Mouse (Mus musculus) lung, embryonic 16.5 days (tissue): ENCODE measurements around the gene Wrnip1. TPM values are rescaled to one million over a fixed set of nuclear protein-coding genes. Genes with fewer than 3 reads are reported as not detected.

ENCODE experiments used
- ATAC-seq: fragments of 200-750 bp; cut with Nextera tagmentation; 2 replicates; pipeline ENCODE4 v1.8.0; 2017; ENCODE audit warnings: low read depth, mild to moderate bottlenecking, moderate library complexity
- H3K27ac ChIP-seq: fragments of 300-500 bp; sonication (generic); 2 replicates; pipeline ENCODE4 v1.5.1; 2014; ENCODE audit warnings: mild to moderate bottlenecking, control low read depth, low read length
- H3K27me3 ChIP-seq: fragments of 300-500 bp; sonication (generic); 2 replicates; pipeline ENCODE4 v1.6.1; 2014; ENCODE audit warnings: low read depth, low read length, mixed read lengths; ENCODE audit not compliant: control insufficient read depth, insufficient read depth
- H3K36me3 ChIP-seq: fragments of 300-500 bp; sonication (generic); 2 replicates; pipeline ENCODE4 v1.6.1; 2014; ENCODE audit warnings: low read length; ENCODE audit not compliant: control insufficient read depth, insufficient read depth
- H3K4me1 ChIP-seq: fragments of 300-500 bp; sonication (generic); replicated peaks from 2 replicates; pipeline ENCODE4 v1.6.1; 2014; ENCODE audit warnings: low read length, mixed read lengths; ENCODE audit not compliant: control insufficient read depth, insufficient read depth
- H3K4me2 ChIP-seq: fragments of 300-500 bp; sonication (generic); 2 replicates; pipeline ENCODE4 v1.6.1; 2014; ENCODE audit warnings: low read depth, low read length, control low read depth
- H3K4me3 ChIP-seq: fragments of 300-500 bp; sonication (generic); 2 replicates; pipeline ENCODE4 v1.5.1; 2014; ENCODE audit warnings: mild to moderate bottlenecking, low read length, control low read depth
- H3K9ac ChIP-seq: fragments of 300-500 bp; sonication (generic); 2 replicates; pipeline ENCODE4 v1.6.1; 2014; ENCODE audit warnings: low read length, control low read depth
- H3K9me3 ChIP-seq: fragments of 300-500 bp; sonication (generic); 2 replicates; pipeline ENCODE4 v1.6.1; 2016; ENCODE audit warnings: low read length; ENCODE audit not compliant: control insufficient read depth
- WGBS: fragments of 180-500 bp; shearing (Covaris S2); extraction: QIAGEN DNeasy Blood & Tissue Kit; methylation state at CpG from one replicate; pipeline ENCODE4 v1.1.7; 2014; 5-methylcytosine and 5-hydroxymethylcytosine counted together
- polyA plus RNA-seq: library from polyadenylated mRNA; unstranded; fragments of >200 nt; fragmentation: Nextera tagmentation; extraction: Ambion mirVana; gene quantifications from 2 replicates; pipeline ENCODE4 v1.2.1, GENCODE M21; 2015

Gene Wrnip1
- polyA plus RNA-seq, 1 experiment from 2014 or later = 17.0 TPM

DNA sequence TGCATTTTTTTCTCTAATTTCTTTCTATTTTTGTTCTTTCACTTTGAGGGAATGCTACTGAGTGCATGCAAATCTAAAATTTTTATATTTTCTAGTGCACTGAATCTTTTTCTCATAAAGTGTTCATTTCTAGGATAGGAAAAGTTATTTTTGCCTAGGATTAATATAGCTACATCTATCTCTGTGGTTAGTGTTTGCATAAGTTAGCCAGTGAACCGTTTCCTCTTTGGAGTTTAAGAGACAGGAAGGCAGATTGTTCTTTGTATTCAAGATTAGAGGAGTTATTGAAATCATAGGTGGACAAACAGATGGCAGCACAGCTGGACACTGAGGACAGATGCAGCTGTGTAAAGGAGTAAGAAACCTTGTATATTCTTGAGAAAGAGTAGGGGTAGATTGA lies 37.5 kb downstream of the Wrnip1 start:
- H3K27me3 ChIP-seq = no peaks in the 10 kb centered on the region
- no peak overlapping the region for H3K4me2 ChIP-seq
- no peak for ATAC-seq
- no peaks in the 10 kb centered on the region for H3K36me3 ChIP-seq
- no peak overlapping the region for H3K27ac ChIP-seq
- no peaks in the 10 kb centered on the region for H3K9me3 ChIP-seq
- H3K4me1 ChIP-seq = no peaks in the 10 kb centered on the region
- 20% methylated on average over 1 of the region's 1 CpGs for WGBS
- H3K4me3 ChIP-seq = no peak overlapping the region
- no peak overlapping the region for H3K9ac ChIP-seq

DNA sequence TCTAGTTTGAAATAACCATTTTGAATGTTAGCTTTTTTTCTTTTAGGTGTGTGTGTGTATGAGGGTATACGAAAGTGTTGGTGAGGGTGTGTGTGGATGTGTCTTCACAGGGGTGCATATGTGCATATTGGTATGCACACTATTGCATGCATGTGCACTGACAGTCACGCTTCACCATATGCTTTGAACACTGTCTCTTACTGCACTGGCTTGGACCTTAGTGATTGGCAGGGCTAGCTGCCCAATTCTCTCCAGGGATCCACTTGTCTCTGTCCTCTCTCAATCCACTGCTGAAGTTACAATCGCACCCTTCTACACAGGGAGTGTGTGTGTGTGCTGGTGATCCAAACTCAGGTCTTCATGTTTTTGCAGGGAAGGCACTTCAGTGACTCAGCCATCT lies 39.5 kb downstream of the Wrnip1 start:
- no peaks in the 10 kb centered on the region for H3K9me3 ChIP-seq
- 87% methylated on average over 3 of the region's 3 CpGs for WGBS
- H3K4me1 ChIP-seq = no peaks in the 10 kb centered on the region
- no peak overlapping the region for H3K27ac ChIP-seq
- H3K27me3 ChIP-seq = no peaks in the 10 kb centered on the region
- ATAC-seq = no peak
- H3K4me2 ChIP-seq = no peak overlapping the region
- H3K9ac ChIP-seq = no peak overlapping the region
- H3K36me3 ChIP-seq = no peaks in the 10 kb centered on the region
- H3K4me3 ChIP-seq = no peak overlapping the region

DNA sequence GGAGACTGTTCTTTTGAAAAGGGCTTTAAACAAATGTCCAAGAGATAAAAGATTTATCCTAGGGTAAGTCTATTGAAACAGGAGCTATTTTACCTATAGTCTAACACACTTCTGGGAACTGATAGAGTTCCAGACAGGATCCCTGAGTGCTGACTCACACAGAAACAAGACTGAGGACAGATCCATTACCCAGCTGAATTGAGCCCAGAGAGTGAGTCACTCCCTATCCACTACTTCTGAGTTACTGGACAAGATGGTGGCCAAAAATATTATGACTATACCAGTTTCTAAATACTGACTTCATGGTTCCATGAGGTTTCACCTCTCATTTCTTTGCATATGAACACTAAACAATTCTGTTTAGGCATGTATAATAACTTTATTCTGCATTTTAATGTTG lies 44.4 kb downstream of the Wrnip1 start:
- ATAC-seq = no peak
- Histone ChIP-seq H3K4me2 (no peak overlapping the region), H3K27ac (no peak overlapping the region), H3K27me3 (no peaks in the 10 kb centered on the region), H3K9ac (no peak overlapping the region), H3K9me3 (no peaks in the 10 kb centered on the region), H3K4me3 (no peak overlapping the region), H3K4me1 (peaks cover 15% of the 10 kb centered on the region), H3K36me3 (no peaks in the 10 kb centered on the region)

DNA sequence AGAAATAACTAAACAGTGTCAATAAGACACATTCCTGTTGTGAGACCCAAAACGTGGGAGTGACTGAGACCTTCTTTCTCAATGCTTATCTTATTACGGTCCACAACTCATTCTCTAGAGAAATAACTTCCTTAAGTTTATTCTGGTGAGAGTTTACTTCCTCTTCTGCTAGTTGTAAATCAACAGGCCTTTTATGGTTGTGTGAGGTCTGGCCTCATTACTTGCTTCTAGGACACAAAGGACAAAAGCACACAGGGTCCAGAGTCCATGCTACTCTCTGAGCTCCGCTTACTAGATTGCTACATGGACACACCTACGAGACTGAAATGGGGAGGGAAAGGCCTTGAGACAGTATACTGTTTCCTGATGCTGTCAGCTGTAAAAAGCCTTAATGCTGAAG lies 47.3 kb downstream of the Wrnip1 start:
- H3K4me1 ChIP-seq = peaks cover 15% of the 10 kb centered on the region
- H3K27me3 ChIP-seq = no peaks in the 10 kb centered on the region
- no peak for ATAC-seq
- H3K27ac ChIP-seq = no peak overlapping the region
- H3K9ac ChIP-seq = no peak overlapping the region
- H3K4me2 ChIP-seq = no peak overlapping the region
- no peaks in the 10 kb centered on the region for H3K9me3 ChIP-seq
- no peak overlapping the region for H3K4me3 ChIP-seq
- 50% methylated on average over 4 of the region's 4 CpGs for WGBS
- H3K36me3 ChIP-seq = no peaks in the 10 kb centered on the region

DNA sequence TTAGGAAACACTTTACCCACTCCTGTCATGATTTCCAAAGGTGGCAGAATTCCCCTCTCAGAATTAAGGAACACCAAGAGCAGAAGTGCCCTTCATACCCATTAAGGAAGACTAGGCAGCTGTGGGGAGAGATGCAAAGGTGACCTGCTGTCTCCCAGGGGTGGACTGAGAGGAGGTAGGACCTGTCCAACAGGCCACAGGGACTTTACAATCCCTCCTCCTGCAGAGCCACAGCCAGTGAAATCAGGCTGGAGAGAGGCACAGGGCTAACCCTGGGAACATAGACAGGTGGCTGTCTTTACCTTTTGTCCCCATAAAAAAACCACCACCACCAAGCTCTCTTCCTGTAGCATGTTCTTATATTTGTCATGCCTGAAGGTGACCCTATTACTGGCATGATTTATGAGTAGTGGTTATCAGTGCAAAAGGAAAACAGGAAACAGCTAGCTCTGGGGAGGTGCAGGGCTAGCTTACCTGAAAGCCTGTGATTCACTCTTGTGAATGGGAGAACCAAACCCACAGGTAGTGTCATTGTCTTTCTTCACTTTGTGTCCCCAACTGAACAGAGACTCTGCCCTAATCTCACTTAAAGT lies 47.8 kb downstream of the Wrnip1 start:
- H3K9me3 ChIP-seq = no peaks in the 10 kb centered on the region
- H3K27ac ChIP-seq = no peak overlapping the region
- H3K36me3 ChIP-seq = no peaks in the 10 kb centered on the region
- no peaks in the 10 kb centered on the region for H3K27me3 ChIP-seq
- no peak overlapping the region for H3K4me3 ChIP-seq
- H3K9ac ChIP-seq = no peak overlapping the region
- no peak overlapping the region for H3K4me2 ChIP-seq
- ATAC-seq = no peak
- peaks cover 15% of the 10 kb centered on the region for H3K4me1 ChIP-seq

DNA sequence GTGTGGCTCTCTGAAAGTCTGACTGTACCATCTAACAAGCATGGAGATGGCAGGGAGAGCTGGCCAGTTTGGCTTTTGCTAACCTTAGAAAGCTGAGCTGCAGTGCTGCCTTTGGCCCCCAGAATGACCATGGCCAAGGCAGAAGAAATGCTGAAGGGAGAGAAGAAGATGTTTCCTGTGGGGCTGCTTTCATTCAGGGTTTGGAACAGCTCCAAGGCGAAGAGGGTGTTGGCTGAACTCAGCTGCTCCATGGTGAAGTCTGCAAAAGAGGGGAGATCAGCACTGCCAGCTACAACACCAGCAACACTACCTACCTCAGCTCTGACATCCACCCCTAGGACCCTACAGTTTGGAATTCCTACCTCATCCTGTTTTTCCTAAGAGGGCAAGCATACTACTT lies 48.3 kb downstream of the Wrnip1 start:
- H3K4me3 ChIP-seq = no peak overlapping the region
- H3K27ac ChIP-seq = no peak overlapping the region
- no peaks in the 10 kb centered on the region for H3K36me3 ChIP-seq
- H3K4me1 ChIP-seq = peaks cover 15% of the 10 kb centered on the region
- WGBS = 62% methylated on average over 1 of the region's 1 CpGs
- H3K9ac ChIP-seq = no peak overlapping the region
- H3K9me3 ChIP-seq = no peaks in the 10 kb centered on the region
- no peak overlapping the region for H3K4me2 ChIP-seq
- H3K27me3 ChIP-seq = no peaks in the 10 kb centered on the region
- ATAC-seq = no peak

DNA sequence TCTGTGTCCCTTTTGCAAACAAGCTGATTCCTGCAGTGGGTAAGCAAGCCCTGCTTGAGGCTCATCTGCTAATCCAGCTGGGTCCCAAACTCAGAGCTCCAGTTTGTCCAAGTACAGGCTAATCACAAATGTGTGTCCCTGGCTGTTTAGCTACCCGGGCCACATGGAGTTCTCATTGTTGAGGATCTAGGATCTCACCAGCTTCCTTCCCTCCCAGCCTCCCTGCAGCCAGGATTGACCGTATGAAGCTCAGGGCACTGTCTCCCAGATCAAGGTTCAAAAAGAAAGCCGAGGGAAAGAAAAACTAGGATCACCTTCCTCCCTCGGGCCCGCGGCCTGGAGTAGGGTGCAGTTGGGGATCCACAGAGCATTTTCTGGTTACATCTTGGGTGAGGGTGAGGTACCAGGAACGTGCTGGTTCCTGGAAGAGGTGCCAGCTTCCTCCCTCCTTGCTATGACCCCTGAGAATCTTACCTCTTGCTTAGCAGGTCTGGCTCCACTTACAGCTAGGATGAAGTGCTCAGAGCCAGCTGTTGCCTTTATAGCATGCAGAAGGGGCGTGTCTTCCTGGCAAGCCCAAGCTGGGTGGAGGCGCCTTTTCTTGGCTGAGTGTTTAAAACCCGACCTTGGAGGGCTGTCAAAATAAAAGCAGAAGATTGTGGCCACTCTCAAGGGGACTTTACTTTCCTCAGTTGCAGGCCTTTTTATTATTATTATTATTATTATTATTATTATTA lies 49.0 kb downstream of the Wrnip1 start, which contains the start of gene Serpinb1a:
Gene Serpinb1a (minus strand): TSS at position 518 of the 737 bp plus-strand sequence.
- Histone ChIP-seq H3K4me3 (no peak within 1 kb of the TSS), H3K9me3 (no peaks in the 10 kb centered on the region), H3K4me1 (peaks cover 15% of the 10 kb centered on the region), H3K9ac (no peak within 1 kb of the TSS; the same call in 1 of the 2 replicates), H3K27ac (no peak within 1 kb of the TSS), H3K4me2 (no peak within 1 kb of the TSS), H3K27me3 (no peaks in the 10 kb centered on the region), H3K36me3 (no peaks in the 10 kb centered on the region)
- whole genome bisulfite sequencing = 50% methylated on average over 10 of the region's 10 CpGs
- ATAC-seq = peak; percentile 82

DNA sequence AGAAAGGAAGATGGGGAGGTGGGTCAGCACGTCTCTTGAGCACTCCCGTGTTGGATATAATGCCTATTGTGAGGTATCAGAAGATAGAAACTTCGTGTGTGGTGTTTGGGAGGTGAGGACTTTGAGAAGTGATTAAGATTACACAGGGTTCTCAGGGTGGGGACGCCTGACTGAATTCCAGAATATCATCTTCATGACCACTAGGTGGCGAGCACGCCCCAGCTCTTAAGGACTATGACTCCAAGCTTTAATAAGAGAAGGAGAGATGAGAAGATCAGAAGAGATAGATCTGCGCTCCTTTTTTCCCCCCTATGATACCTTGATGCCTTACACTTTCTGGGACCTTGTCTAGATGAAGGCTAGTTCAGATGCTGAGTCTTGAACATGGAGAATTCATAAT lies 50.1 kb downstream of the Wrnip1 start:
- Histone ChIP-seq H3K27me3 (no peaks in the 10 kb centered on the region), H3K36me3 (no peaks in the 10 kb centered on the region), H3K4me1 (peaks cover 15% of the 10 kb centered on the region), H3K4me2 (no peak overlapping the region), H3K27ac (no peak overlapping the region), H3K9me3 (no peaks in the 10 kb centered on the region), H3K4me3 (no peak overlapping the region), H3K9ac (no peak overlapping the region)
- peak; percentile 60 for ATAC-seq
- WGBS = 12% methylated on average over 7 of the region's 7 CpGs

DNA sequence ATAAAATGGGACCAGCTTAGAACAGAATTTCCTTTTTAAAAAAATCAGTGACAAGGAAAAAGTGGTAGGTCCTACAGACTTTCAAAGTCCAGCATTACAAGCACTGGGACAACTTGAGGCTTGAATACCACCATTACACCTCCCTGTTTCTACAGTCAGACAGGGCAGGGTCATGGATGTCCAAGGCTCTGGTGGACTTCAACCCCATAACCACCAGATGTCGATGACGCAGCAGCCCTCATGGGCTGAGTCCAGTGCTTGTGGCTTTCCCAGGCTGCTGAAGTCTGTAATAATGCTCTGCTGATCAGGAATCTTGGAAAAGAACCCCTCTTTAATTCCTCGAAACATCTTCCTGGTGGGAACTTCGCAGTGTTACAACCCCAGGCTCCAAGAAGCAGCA lies 50.7 kb downstream of the Wrnip1 start:
- 94% methylated on average over 4 of the region's 4 CpGs for WGBS
- Histone ChIP-seq H3K9ac (no peak overlapping the region), H3K27me3 (no peaks in the 10 kb centered on the region), H3K27ac (no peak overlapping the region), H3K4me3 (no peak overlapping the region), H3K9me3 (no peaks in the 10 kb centered on the region), H3K4me2 (no peak overlapping the region), H3K4me1 (peaks cover 15% of the 10 kb centered on the region), H3K36me3 (no peaks in the 10 kb centered on the region)
- ATAC-seq = no peak
